Mouse (Mus musculus) liver, embryonic 11.5 days (tissue): ENCODE results near the gene Samd8. TPM values are rescaled to one million over a fixed set of nuclear protein-coding genes. Genes with fewer than 3 reads are reported as not detected.

Experiments used
- ATAC-seq: fragments of 200-750 bp; cut with Nextera tagmentation; replicated peaks from 2 replicates; pipeline ENCODE4 v1.8.0; 2017; ENCODE audit warnings: moderate number of reproducible peaks, mild to moderate bottlenecking, moderate TSS enrichment, moderate library complexity; ENCODE audit not compliant: low FRiP score
- DNase-seq: peaks from one replicate; pipeline ENCODE4 v3.0.0-alpha.2; 2017; ENCODE audit warnings: low spot score
- H3K27ac ChIP-seq: fragments of 300-500 bp; sonication (generic); 2 replicates; pipeline ENCODE4 v1.5.1; 2014; ENCODE audit warnings: mild to moderate bottlenecking, low read depth, low read length, control low read depth
- H3K27me3 ChIP-seq: fragments of 300-500 bp; sonication (generic); replicated peaks from 2 replicates; pipeline ENCODE4 v1.6.1; 2014; ENCODE audit warnings: low read length, mixed read lengths; ENCODE audit not compliant: control insufficient read depth, insufficient read depth
- H3K36me3 ChIP-seq: fragments of 300-500 bp; sonication (generic); 2 replicates; pipeline ENCODE4 v1.6.1; 2014; ENCODE audit warnings: mild to moderate bottlenecking, low read length, moderate library complexity, mixed read lengths; ENCODE audit not compliant: control insufficient read depth, insufficient read depth
- H3K4me1 ChIP-seq: fragments of 300-500 bp; sonication (generic); replicated peaks from 2 replicates; pipeline ENCODE4 v1.6.1; 2014; ENCODE audit warnings: low read length, mixed read lengths; ENCODE audit not compliant: control insufficient read depth, insufficient read depth
- H3K4me2 ChIP-seq: fragments of 300-500 bp; sonication (generic); 2 replicates; pipeline ENCODE4 v1.6.1; 2014; ENCODE audit warnings: mild to moderate bottlenecking, control low read depth, moderate library complexity
- H3K4me3 ChIP-seq: fragments of 300-500 bp; sonication (generic); 2 replicates; pipeline ENCODE4 v1.5.1; 2014; ENCODE audit warnings: low read depth, low read length, control low read depth
- H3K9ac ChIP-seq: fragments of 300-500 bp; sonication (generic); 2 replicates; pipeline ENCODE4 v1.6.1; 2014; ENCODE audit warnings: low read depth, low read length, control low read depth
- H3K9me3 ChIP-seq: fragments of 300-500 bp; sonication (generic); 2 replicates; pipeline ENCODE4 v1.6.1; 2016; ENCODE audit warnings: low read length, inconsistent platforms, mixed read lengths; ENCODE audit not compliant: control insufficient read depth
- WGBS: fragments of 180-500 bp; shearing (Covaris S2); extraction: QIAGEN DNeasy Blood & Tissue Kit; methylation state at CpG from one replicate; pipeline ENCODE4 v1.1.7; 2014; 5-methylcytosine and 5-hydroxymethylcytosine counted together
- polyA plus RNA-seq: library from polyadenylated mRNA; unstranded; fragments of >200 nt; fragmentation: Nextera tagmentation; extraction: Ambion mirVana; gene quantifications from 2 replicates; pipeline ENCODE4 v1.2.1, GENCODE M21; 2014

The Samd8 gene
- 7.1 TPM in 2 replicates for polyA plus RNA-seq

DNA sequence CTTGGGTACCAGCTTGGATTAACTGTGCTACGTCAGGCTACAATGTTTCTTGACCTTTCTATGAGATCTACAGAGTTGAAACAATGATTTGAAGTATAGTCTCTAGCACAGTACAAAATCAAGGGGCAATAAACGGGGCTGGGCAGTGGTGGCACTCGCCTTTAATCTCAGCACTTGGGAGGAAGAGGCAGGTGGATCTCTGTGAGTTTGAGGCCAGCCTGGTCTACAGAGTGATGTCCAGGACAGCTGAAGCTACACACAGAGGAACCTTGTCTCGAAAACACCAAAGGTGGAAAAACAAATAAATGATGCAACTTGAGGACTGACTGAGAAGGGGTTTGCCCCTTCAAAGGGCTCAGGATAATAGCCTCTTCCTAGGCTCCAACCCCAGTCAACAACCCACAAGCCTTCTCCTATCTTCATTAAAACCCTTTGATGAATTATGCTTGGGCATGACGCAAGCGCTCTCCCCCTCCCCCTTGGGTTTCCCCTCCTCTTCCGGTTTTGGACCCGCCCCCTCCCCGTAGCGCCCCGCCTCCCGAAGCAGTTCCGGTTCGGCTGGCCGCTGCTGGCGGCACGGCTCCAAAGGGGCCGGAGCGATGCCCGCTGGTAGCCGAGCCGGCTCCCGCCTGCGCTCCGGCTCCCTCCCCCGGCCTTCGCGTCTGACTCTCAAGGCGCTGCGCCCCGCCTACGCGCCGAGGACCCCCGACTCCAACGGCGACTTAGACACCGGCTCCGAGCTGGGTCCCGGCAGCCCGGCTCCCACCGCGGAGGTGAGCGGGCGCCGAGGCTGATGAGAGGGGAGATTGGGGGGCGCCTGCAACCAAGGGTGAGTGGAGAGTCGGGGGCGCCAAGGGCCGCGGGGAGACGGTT lies at the start of gene Samd8:
TSS of gene Samd8 (plus strand) at position 524 of the 873 bp plus-strand sequence.
- WGBS, result 6% methylated on average over 52 of the region's 52 CpGs
- DNase-seq (peak; percentile 89), ATAC-seq (peak; percentile 85)
- peak within 1 kb of the TSS; percentile 86 for H3K4me2 ChIP-seq
- no peaks in the 10 kb centered on the region for H3K9me3 ChIP-seq
- no peaks in the 10 kb centered on the region for H3K36me3 ChIP-seq
- peak within 1 kb of the TSS; percentile 66 for H3K9ac ChIP-seq
- peak within 1 kb of the TSS; percentile 70 for H3K27ac ChIP-seq
- H3K27me3 ChIP-seq, result no peaks in the 10 kb centered on the region
- peak within 1 kb of the TSS; percentile 98 for H3K4me3 ChIP-seq
- H3K4me1 ChIP-seq, result peaks cover 25% of the 10 kb centered on the region

DNA sequence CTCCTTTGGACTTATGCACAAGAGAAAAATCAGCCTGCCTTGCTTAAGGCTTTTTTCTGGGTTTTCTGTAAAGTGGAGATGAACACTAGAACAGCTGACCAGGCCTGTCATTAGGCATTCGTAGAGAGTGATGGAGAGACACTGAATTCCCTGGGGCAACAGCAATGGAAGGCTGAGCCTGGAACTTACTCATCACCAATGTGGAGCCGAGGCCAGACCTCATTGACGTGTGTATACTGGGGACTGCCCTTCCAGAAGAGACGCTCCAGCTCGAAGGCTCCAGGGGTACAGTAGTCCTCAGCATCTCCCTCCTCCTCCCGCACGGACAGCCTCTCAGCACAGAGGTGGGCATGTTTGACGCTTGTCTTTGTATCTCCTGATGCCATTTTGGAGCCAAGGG lies 47.6 kb upstream of the Samd8 start:
- Histone ChIP-seq H3K27ac (no peak overlapping the region), H3K4me1 (0 out of 2 replicates have a peak, but pooled peaks cover 6% of the 10 kb centered on the region), H3K9me3 (no peaks in the 10 kb centered on the region), H3K9ac (no peak overlapping the region), H3K36me3 (no peaks in the 10 kb centered on the region), H3K27me3 (no peaks in the 10 kb centered on the region), H3K4me2 (no peak overlapping the region), H3K4me3 (no peak overlapping the region)
- DNase-seq (no peak), ATAC-seq (no peak)
- 90% methylated on average over 8 of the region's 8 CpGs for WGBS

DNA sequence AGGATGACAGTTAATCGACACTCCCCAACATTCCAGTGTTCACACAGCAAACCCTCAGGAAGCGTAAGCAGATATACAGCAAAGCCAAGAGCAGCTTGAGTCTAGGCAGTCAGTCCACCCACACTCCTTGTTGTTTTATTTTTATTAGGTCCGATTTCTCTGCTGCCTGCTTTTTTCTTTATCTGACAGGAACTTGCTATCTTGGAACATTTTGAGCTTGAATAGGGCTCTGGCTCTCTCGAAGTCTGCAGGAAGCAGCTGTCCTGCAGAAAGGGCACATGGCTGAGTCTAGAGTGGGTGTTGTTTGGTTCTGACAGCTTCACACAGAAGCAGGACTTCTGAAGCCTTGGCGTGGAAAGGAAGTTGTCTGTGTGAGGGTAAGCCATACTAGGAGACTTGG lies 47.1 kb upstream of the Samd8 start:
- H3K4me2 ChIP-seq, result no peak overlapping the region
- H3K27ac ChIP-seq, result no peak overlapping the region
- H3K4me3 ChIP-seq, result no peak overlapping the region
- ATAC-seq (no peak), DNase-seq (no peak)
- WGBS, result 41% methylated on average over 5 of the region's 5 CpGs
- H3K27me3 ChIP-seq, result no peaks in the 10 kb centered on the region
- no peaks in the 10 kb centered on the region for H3K9me3 ChIP-seq
- H3K9ac ChIP-seq, result no peak overlapping the region
- H3K36me3 ChIP-seq, result no peaks in the 10 kb centered on the region
- 0 out of 2 replicates have a peak, but pooled peaks cover 6% of the 10 kb centered on the region for H3K4me1 ChIP-seq

DNA sequence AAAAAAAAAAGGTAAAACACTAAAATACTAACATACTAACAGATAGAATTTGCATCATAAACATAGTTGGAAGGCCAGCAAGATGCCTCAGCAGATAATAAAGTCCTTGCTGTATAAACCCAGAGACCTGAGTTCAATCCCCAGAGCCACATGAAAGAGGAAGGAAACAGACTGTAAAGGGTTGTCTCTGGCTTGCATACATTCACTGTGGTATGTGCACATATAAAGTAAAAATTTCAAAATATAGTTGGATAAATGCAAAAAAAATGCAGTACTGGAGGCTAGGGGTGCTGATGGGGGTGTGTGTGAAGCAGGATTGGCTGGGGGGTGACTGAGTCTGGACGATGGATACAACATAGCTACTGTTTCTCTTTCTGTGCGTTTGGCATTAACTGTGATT lies 44.9 kb upstream of the Samd8 start:
- no peak overlapping the region for H3K27ac ChIP-seq
- 0 out of 2 replicates have a peak, but pooled peaks cover 6% of the 10 kb centered on the region for H3K4me1 ChIP-seq
- no peak overlapping the region for H3K4me2 ChIP-seq
- 79% methylated on average over 2 of the region's 2 CpGs for WGBS
- H3K27me3 ChIP-seq, result no peaks in the 10 kb centered on the region
- H3K9ac ChIP-seq, result no peak overlapping the region
- no peak overlapping the region for H3K4me3 ChIP-seq
- H3K9me3 ChIP-seq, result no peaks in the 10 kb centered on the region
- DNase-seq, result no peak
- H3K36me3 ChIP-seq, result no peaks in the 10 kb centered on the region
- ATAC-seq, result no peak

DNA sequence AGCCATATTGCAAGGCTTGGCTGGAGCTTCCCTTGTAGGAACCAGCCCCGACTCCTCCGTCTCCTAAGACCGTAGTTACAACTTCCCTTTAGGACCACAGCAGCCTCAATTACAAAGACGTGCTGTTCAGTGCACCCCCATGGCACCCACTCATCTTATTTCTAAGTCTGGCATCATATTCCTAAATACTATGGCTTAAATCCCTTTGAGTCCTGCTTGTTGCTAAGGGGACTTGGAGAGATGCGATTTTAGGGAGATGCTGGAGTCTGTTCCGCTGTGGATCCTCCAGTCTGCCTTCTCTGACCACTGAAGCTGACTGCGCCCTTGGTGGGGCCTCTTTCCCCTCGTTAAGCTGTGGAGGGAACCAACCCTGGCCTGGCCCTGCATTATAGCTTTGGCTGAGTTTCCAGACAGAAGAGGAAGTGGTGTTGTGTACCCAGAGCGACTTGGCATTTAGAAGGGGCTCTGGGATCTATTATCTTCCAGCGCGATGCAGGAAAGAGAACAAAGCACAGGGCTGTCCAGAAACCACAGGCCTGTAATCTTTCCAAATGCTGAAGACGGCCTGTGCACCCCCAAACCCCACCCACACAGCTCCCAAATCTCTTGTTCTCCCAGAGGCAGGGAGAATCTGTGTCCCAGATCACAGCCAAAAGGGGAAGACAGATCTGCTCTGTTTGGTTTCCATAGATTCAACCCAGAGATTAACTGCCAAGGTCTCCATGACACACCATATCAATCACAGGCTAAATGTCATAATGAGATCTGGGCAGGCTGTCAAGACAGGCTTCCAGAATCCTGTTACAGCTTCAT lies 43.4 kb upstream of the Samd8 start:
- ATAC-seq (no peak), DNase-seq (no peak)
- H3K27me3 ChIP-seq, result no peaks in the 10 kb centered on the region
- H3K36me3 ChIP-seq, result no peaks in the 10 kb centered on the region
- H3K4me2 ChIP-seq, result no peak overlapping the region
- 0 out of 2 replicates have a peak, but pooled peaks cover 6% of the 10 kb centered on the region for H3K4me1 ChIP-seq
- no peak overlapping the region for H3K4me3 ChIP-seq
- WGBS, result 32% methylated on average over 12 of the region's 12 CpGs
- peak overlapping the region; percentile 41 for H3K27ac ChIP-seq
- no peak overlapping the region for H3K9ac ChIP-seq
- no peaks in the 10 kb centered on the region for H3K9me3 ChIP-seq

DNA sequence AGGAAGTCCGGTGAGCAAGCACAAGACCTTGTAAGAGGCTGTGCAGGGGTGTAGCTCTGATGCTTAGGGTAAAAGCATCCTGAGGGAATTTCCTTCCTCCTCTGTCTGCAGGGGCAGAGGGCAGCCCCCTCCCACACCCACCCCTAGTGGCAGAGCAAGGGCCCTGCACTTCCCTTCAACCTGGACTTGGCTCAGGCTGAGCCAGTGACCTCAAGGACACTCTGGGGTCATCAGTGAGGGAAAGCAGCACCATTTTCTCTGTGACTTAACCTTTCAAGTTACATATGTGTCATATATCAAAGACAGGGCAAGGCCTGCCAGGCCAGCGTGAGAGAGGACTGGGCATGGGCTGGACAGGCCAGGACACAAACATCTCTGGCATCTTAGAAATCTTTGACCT lies 40.8 kb upstream of the Samd8 start:
- H3K9ac ChIP-seq, result no peak overlapping the region
- no peaks in the 10 kb centered on the region for H3K27me3 ChIP-seq
- H3K4me1 ChIP-seq, result 0 out of 2 replicates have a peak, but pooled peaks cover 6% of the 10 kb centered on the region
- H3K4me3 ChIP-seq, result no peak overlapping the region
- H3K9me3 ChIP-seq, result no peaks in the 10 kb centered on the region
- H3K4me2 ChIP-seq, result no peak overlapping the region
- no peak overlapping the region for H3K27ac ChIP-seq
- no peaks in the 10 kb centered on the region for H3K36me3 ChIP-seq
- 66% methylated on average over 2 of the region's 2 CpGs for WGBS
- ATAC-seq (no peak), DNase-seq (no peak)

DNA sequence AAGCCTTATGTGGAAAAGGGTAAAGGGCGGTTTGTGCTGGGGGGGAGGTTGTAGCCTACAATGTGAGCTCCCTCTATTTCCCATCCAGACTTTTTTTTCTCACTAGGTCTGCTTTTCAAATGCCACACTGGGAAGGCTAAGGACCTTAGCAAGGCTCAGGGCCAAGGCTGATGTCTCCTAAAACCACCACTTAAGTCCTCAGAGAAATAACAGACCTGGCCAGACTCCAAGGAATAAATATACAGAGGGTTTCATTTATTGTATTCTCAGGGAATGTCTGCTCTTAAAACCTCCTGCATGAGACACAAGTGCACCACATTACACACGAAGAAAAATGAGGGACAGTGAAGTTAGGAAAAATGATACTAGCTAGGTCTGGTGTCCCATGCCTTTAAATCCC lies 39.1 kb upstream of the Samd8 start:
- H3K4me1 ChIP-seq, result 0 out of 2 replicates have a peak, but pooled peaks cover 6% of the 10 kb centered on the region
- no peak overlapping the region for H3K9ac ChIP-seq
- no peak overlapping the region for H3K4me2 ChIP-seq
- H3K4me3 ChIP-seq, result no peak overlapping the region
- H3K27ac ChIP-seq, result no peak overlapping the region
- WGBS, result 73% methylated on average over 2 of the region's 2 CpGs
- no peak for DNase-seq
- no peaks in the 10 kb centered on the region for H3K27me3 ChIP-seq
- no peak for ATAC-seq
- H3K9me3 ChIP-seq, result no peaks in the 10 kb centered on the region
- H3K36me3 ChIP-seq, result no peaks in the 10 kb centered on the region

DNA sequence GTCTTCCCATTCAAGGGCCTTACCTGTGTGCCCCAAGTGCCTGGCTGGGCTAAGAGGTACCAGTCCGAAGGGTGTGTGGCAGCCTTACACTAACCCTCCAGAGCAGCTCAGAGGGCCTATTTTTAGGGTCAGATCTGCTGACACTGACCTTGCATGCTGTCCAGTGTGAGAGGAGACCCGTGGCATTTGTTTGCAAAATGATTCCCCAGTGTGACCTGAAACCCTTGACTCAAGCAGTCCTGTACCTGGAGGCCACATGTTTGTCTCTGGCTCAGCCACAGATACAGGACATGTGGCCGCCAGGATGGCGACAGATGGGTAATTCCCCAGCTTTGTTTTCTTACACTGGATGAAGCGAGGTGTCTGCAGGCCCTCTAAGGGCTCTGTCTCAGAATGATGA lies 35.8 kb upstream of the Samd8 start, which contains the start of gene Dupd1:
TSS of gene Dupd1 (minus strand) at position 91 of the 400 bp plus-strand sequence.
- DNase-seq (no peak), ATAC-seq (no peak)
- no peak within 1 kb of the TSS for H3K4me2 ChIP-seq
- no peaks in the 10 kb centered on the region for H3K9me3 ChIP-seq
- no peak within 1 kb of the TSS for H3K9ac ChIP-seq
- 75% methylated on average over 5 of the region's 5 CpGs for WGBS
- no peak within 1 kb of the TSS for H3K4me3 ChIP-seq
- H3K4me1 ChIP-seq, result peaks cover under 1% of the 10 kb centered on the region; the same call in 1 of the 2 replicates
- H3K27ac ChIP-seq, result no peak within 1 kb of the TSS
- no peaks in the 10 kb centered on the region for H3K36me3 ChIP-seq
- H3K27me3 ChIP-seq, result no peaks in the 10 kb centered on the region
